Mouse (Mus musculus): ENCODE data around the gene Fam117a.

- TF ChIP-seq POLR2A (IDR thresholded peaks at IDR 0.05; ENCODE audit: borderline replicate concordance, insufficient read depth, low read length) (no peak), CTCF (IDR thresholded peaks at IDR 0.05; ENCODE audit: borderline replicate concordance, insufficient read depth, low read depth, low read length) (no peak)
Measured at GRCm38 (mm10) chr11:95333209-95333608, 3.6 kb upstream of the Fam117a start.

Measured in cerebellum, adult 2 months (tissue).